Mouse (Mus musculus) forebrain, postnatal 0 days (tissue): ENCODE data around the gene Cdkal1. TPM values are rescaled to one million over a fixed set of nuclear protein-coding genes. Genes with fewer than 3 reads are reported as not detected.

Experiments
- ATAC-seq: fragments of 200-750 bp; cut with Nextera tagmentation; 2 replicates; pipeline ENCODE4 v1.8.0; 2017; ENCODE audit warnings: mild to moderate bottlenecking, moderate library complexity
- DNase-seq: peaks from one replicate; pipeline ENCODE4 v3.0.0-alpha.2; 2015
- H3K27ac ChIP-seq: fragments of 300-500 bp; sonication (generic); 2 replicates; pipeline ENCODE4 v1.5.1; 2014; ENCODE audit warnings: low read depth, mild to moderate bottlenecking, antibody characterized with exemption, low read length, moderate library complexity, mixed read lengths
- H3K27me3 ChIP-seq: fragments of 300-500 bp; sonication (generic); 2 replicates; pipeline ENCODE4 v1.6.1; 2014; ENCODE audit warnings: mild to moderate bottlenecking, low read length, mixed read lengths; ENCODE audit not compliant: insufficient read depth
- H3K36me3 ChIP-seq: fragments of 300-500 bp; sonication (generic); 2 replicates; pipeline ENCODE4 v1.6.1; 2014; ENCODE audit warnings: mild to moderate bottlenecking, moderate library complexity; ENCODE audit not compliant: insufficient read depth
- H3K4me1 ChIP-seq: fragments of 300-500 bp; sonication (generic); 2 replicates; pipeline ENCODE4 v1.6.1; 2014; ENCODE audit warnings: antibody characterized with exemption; ENCODE audit not compliant: insufficient read depth
- H3K4me2 ChIP-seq: fragments of 300-500 bp; sonication (generic); 2 replicates; pipeline ENCODE4 v1.6.1; 2014; ENCODE audit warnings: low read depth, mild to moderate bottlenecking, moderate library complexity
- H3K4me3 ChIP-seq: fragments of 300-500 bp; sonication (generic); 2 replicates; pipeline ENCODE4 v1.5.1; 2014; ENCODE audit warnings: low read depth, low read length, mixed read lengths
- H3K9ac ChIP-seq: fragments of 300-500 bp; sonication (generic); 2 replicates; pipeline ENCODE4 v1.6.1; 2014; ENCODE audit warnings: mild to moderate bottlenecking
- H3K9me3 ChIP-seq: fragments of 300-500 bp; sonication (generic); 2 replicates; pipeline ENCODE4 v1.6.1; 2016; ENCODE audit warnings: low read length
- CTCF ChIP-seq: sonication (generic); IDR thresholded peaks from 2 replicates; pipeline ENCODE4 v1.5.1; 2016; ENCODE audit warnings: antibody characterized with exemption, control low read depth, low read depth
- WGBS: fragments of 180-500 bp; shearing (Covaris S2); extraction: QIAGEN DNeasy Blood & Tissue Kit; methylation state at CpG from one replicate; pipeline ENCODE4 v1.1.7; 2014; 5-methylcytosine and 5-hydroxymethylcytosine counted together
- polyA plus RNA-seq: library from polyadenylated mRNA; unstranded; fragments of >200 nt; fragmentation: Nextera tagmentation; extraction: Ambion mirVana; gene quantifications from 2 replicates; pipeline ENCODE4 v1.2.1, GENCODE M21; 2015
- total RNA-seq: library from RNA; depleted of rRNA; stranded (reverse); fragments of >200 nt; gene quantifications from 2 replicates; pipeline ENCODE4 v1.2.3, GENCODE M21; 2014

The Cdkal1 gene
- total and polyA plus RNA-seq, 2 experiments from 2014 or later = 16.7 to 18.3 TPM

GRCm38 (mm10) chr13:29690734-29691133 lies 164.7 kb downstream of the Cdkal1 start:
- DNase-seq (no peak), ATAC-seq (no peak)
- Histone ChIP-seq H3K4me2 (no peak overlapping the region), H3K9me3 (no peaks in the 10 kb centered on the region), H3K4me3 (no peak overlapping the region), H3K27me3 (no peaks in the 10 kb centered on the region), H3K4me1 (no peaks in the 10 kb centered on the region), H3K36me3 (no peaks in the 10 kb centered on the region), H3K27ac (no peak overlapping the region), H3K9ac (no peak overlapping the region)
- WGBS = 83% methylated on average over 7 of the region's 7 CpGs
- TF ChIP-seq CTCF = no peak

- no peaks in the 10 kb centered on the region for H3K36me3 ChIP-seq
- H3K4me3 ChIP-seq = no peak overlapping the region
- no peak overlapping the region for H3K4me2 ChIP-seq
- 89% methylated on average over 6 of the region's 6 CpGs for WGBS
- H3K9me3 ChIP-seq = no peaks in the 10 kb centered on the region
- TF ChIP-seq CTCF = no peak
- H3K27me3 ChIP-seq = no peaks in the 10 kb centered on the region
- ATAC-seq (no peak), DNase-seq (no peak)
- H3K4me1 ChIP-seq = no peaks in the 10 kb centered on the region
- no peak overlapping the region for H3K9ac ChIP-seq
- H3K27ac ChIP-seq = no peak overlapping the region
Observed at GRCm38 (mm10) chr13:29688851-29689250, 166.6 kb downstream of the Cdkal1 start.

GRCm38 (mm10) chr13:29687872-29688271 lies 167.6 kb downstream of the Cdkal1 start:
- H3K27me3 ChIP-seq = no peaks in the 10 kb centered on the region
- WGBS = 95% methylated on average over 7 of the region's 7 CpGs

GRCm38 (mm10) chr13:29679479-29680186 lies 175.8 kb downstream of the Cdkal1 start:
- WGBS = 93% methylated on average over 11 of the region's 11 CpGs
- no peaks in the 10 kb centered on the region for H3K36me3 ChIP-seq
- no peak overlapping the region for H3K4me2 ChIP-seq
- no peaks in the 10 kb centered on the region for H3K4me1 ChIP-seq
- H3K27me3 ChIP-seq = no peaks in the 10 kb centered on the region
- no peak overlapping the region for H3K27ac ChIP-seq
- no peak overlapping the region for H3K9ac ChIP-seq
- H3K9me3 ChIP-seq = no peaks in the 10 kb centered on the region
- DNase-seq (no peak), ATAC-seq (no peak)
- TF ChIP-seq CTCF = no peak
- H3K4me3 ChIP-seq = no peak overlapping the region

More at GRCm38 (mm10) chr13:29687872-29688271, 167.6 kb downstream of the Cdkal1 start:
- Histone ChIP-seq H3K4me2 (no peak overlapping the region), H3K36me3 (no peaks in the 10 kb centered on the region), H3K4me3 (no peak overlapping the region), H3K27ac (no peak overlapping the region), H3K9me3 (no peaks in the 10 kb centered on the region), H3K9ac (no peak overlapping the region), H3K4me1 (no peaks in the 10 kb centered on the region)
- no peak for TF ChIP-seq CTCF
- DNase-seq (no peak), ATAC-seq (no peak)

GRCm38 (mm10) chr13:29677559-29677958 lies 177.9 kb downstream of the Cdkal1 start:
- Histone ChIP-seq H3K27ac (no peak overlapping the region), H3K9me3 (no peaks in the 10 kb centered on the region), H3K9ac (no peak overlapping the region), H3K27me3 (no peaks in the 10 kb centered on the region), H3K36me3 (no peaks in the 10 kb centered on the region), H3K4me2 (no peak overlapping the region), H3K4me1 (no peaks in the 10 kb centered on the region), H3K4me3 (no peak overlapping the region)
- DNase-seq = no peak
- ATAC-seq = no peak
- 96% methylated on average over 4 of the region's 4 CpGs for WGBS
- no peak for TF ChIP-seq CTCF

GRCm38 (mm10) chr13:29670626-29671025 lies 184.8 kb downstream of the Cdkal1 start:
- WGBS = 90% methylated on average over 3 of the region's 3 CpGs
- H3K27ac ChIP-seq = no peak overlapping the region
- ATAC-seq = no peak

GRCm38 (mm10) chr13:29663908-29664307 lies 191.6 kb downstream of the Cdkal1 start:
- no peaks in the 10 kb centered on the region for H3K4me1 ChIP-seq
- no peak overlapping the region for H3K4me2 ChIP-seq
- WGBS = 79% methylated on average over 3 of the region's 3 CpGs
- H3K9ac ChIP-seq = no peak overlapping the region
- no peak overlapping the region for H3K4me3 ChIP-seq
- DNase-seq (no peak), ATAC-seq (no peak)
- no peaks in the 10 kb centered on the region for H3K27me3 ChIP-seq
- no peak for TF ChIP-seq CTCF
- H3K36me3 ChIP-seq = no peaks in the 10 kb centered on the region
- no peak overlapping the region for H3K27ac ChIP-seq
- no peaks in the 10 kb centered on the region for H3K9me3 ChIP-seq

More at GRCm38 (mm10) chr13:29670626-29671025, 184.8 kb downstream of the Cdkal1 start:
- DNase-seq = no peak
- no peaks in the 10 kb centered on the region for H3K9me3 ChIP-seq
- H3K36me3 ChIP-seq = no peaks in the 10 kb centered on the region
- H3K4me3 ChIP-seq = no peak overlapping the region
- H3K9ac ChIP-seq = no peak overlapping the region
- H3K4me1 ChIP-seq = no peaks in the 10 kb centered on the region
- no peaks in the 10 kb centered on the region for H3K27me3 ChIP-seq
- TF ChIP-seq CTCF = no peak
- H3K4me2 ChIP-seq = no peak overlapping the region
